Mouse (Mus musculus): ENCODE measurements around the gene Mrpl30. TPM values are rescaled to one million over a fixed set of nuclear protein-coding genes. Genes with fewer than 3 reads are reported as not detected.

The Mrpl30 gene
- total and polyA plus RNA-seq, 3 experiments, result 76.5 to 469 (median 299) TPM

- peaks cover 73% of the 10 kb centered on the region for H3K36me3 ChIP-seq (replicated peaks)
- no peaks in the 10 kb centered on the region for H3K9me3 ChIP-seq (replicated peaks)
- DNase-seq (ENCODE audit: low spot score) (peak; percentile 56), ATAC-seq (ENCODE audit: extremely low read depth, insufficient number of reproducible peaks, low FRiP score, poor library complexity, severe bottlenecking) (no peak)
- H3K4me1 ChIP-seq (ENCODE audit: insufficient read depth, low read depth, low read length), result peaks cover 52% of the 10 kb centered on the region
- peak overlapping the region; percentile 77 for H3K4me3 ChIP-seq (ENCODE audit: low read depth, low read length)
- H3K27me3 ChIP-seq (ENCODE audit: insufficient read depth, low read length), result no peaks in the 10 kb centered on the region
- TF ChIP-seq GATA2 (IDR thresholded peaks at IDR 0.05; ENCODE audit: borderline replicate concordance, low read depth, low read length) (no peak), POLR2AphosphoS5 (IDR thresholded peaks at IDR 0.05; ENCODE audit: insufficient replicate concordance, low read depth, low read length) (no peak), CTCF (IDR thresholded peaks at IDR 0.05; ENCODE audit: low read depth, low read length) (no peak), TAL1 (conservative IDR thresholded peaks at IDR 0.05; ENCODE audit: low read depth, low read length) (no peak), GATA1 (IDR thresholded peaks at IDR 0.05; ENCODE audit: borderline replicate concordance, low read length) (no peak)
Observed at GRCm38 (mm10) chr1:37891400-37891799, 1.1 kb downstream of the Mrpl30 start.

GRCm38 (mm10) chr1:37894606-37895005 is 4.3 kb downstream of the Mrpl30 start:
- DNase-seq (ENCODE audit: low spot score) (no peak), ATAC-seq (ENCODE audit: extremely low read depth, insufficient number of reproducible peaks, low FRiP score, poor library complexity, severe bottlenecking) (no peak)
- H3K27me3 ChIP-seq (ENCODE audit: insufficient read depth, low read length), result no peaks in the 10 kb centered on the region
- no peaks in the 10 kb centered on the region for H3K9me3 ChIP-seq (replicated peaks)
- peaks cover 28% of the 10 kb centered on the region for H3K4me1 ChIP-seq (ENCODE audit: insufficient read depth, low read depth, low read length)
- peaks cover 78% of the 10 kb centered on the region for H3K36me3 ChIP-seq (replicated peaks)
- H3K4me3 ChIP-seq (ENCODE audit: low read depth, low read length), result no peak overlapping the region
- no peak for TF ChIP-seq GATA2 (IDR thresholded peaks at IDR 0.05; ENCODE audit: borderline replicate concordance, low read depth, low read length)

GRCm38 (mm10) chr1:37899816-37900215 is 9.5 kb downstream of the Mrpl30 start:
- H3K36me3 ChIP-seq (replicated peaks), result peaks cover 58% of the 10 kb centered on the region
- H3K9me3 ChIP-seq (replicated peaks), result no peaks in the 10 kb centered on the region
- H3K27me3 ChIP-seq (ENCODE audit: insufficient read depth, low read length), result no peaks in the 10 kb centered on the region
- no peak for TF ChIP-seq POLR2AphosphoS5 (IDR thresholded peaks at IDR 0.05; ENCODE audit: insufficient replicate concordance, low read depth, low read length)
- no peak for TF ChIP-seq GATA2 (IDR thresholded peaks at IDR 0.05; ENCODE audit: borderline replicate concordance, low read depth, low read length)
- no peak for TF ChIP-seq TAL1 (conservative IDR thresholded peaks at IDR 0.05; ENCODE audit: low read depth, low read length)
- TF ChIP-seq GATA1 (IDR thresholded peaks at IDR 0.05; ENCODE audit: borderline replicate concordance, low read length), result no peak
- no peak for TF ChIP-seq CTCF (IDR thresholded peaks at IDR 0.05; ENCODE audit: low read depth, low read length)
- H3K4me1 ChIP-seq (ENCODE audit: insufficient read depth, low read depth, low read length), result peaks cover 2% of the 10 kb centered on the region
- ATAC-seq (ENCODE audit: extremely low read depth, insufficient number of reproducible peaks, low FRiP score, poor library complexity, severe bottlenecking) (no peak), DNase-seq (ENCODE audit: low spot score) (no peak)
- no peak overlapping the region for H3K4me3 ChIP-seq (ENCODE audit: low read depth, low read length)

DNA sequence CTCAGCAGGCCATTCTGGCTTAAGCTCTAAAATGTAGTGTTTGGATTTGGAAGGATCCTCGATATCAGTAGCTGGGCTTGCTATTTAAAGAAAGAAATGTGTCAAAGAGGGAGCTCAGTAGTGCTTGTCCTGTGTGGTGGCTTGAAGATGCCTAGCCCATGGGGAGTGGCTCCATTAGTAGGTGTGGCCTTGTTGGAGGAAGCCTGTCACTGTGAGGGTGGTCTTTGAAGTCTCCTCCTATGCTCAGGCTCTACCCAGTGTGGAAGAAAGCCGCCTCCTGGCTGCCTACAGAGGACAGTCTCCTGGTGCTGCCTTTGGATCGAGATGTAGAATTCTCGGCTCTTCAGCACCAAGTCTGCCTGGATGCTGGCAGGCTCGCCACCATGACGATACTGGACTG is 10.0 kb downstream of the Mrpl30 start:
- peaks cover 3% of the 10 kb centered on the region; the same call in 1 of the 2 replicates for H3K27me3 ChIP-seq (ENCODE audit: insufficient read depth, low read length)
- ATAC-seq (ENCODE audit: extremely low read depth, insufficient number of reproducible peaks, low FRiP score, poor library complexity, severe bottlenecking) (no peak), DNase-seq (ENCODE audit: low spot score) (no peak)
- H3K4me3 ChIP-seq (ENCODE audit: low read depth, low read length), result no peak overlapping the region
- no peaks in the 10 kb centered on the region for H3K9me3 ChIP-seq (replicated peaks)
- H3K4me1 ChIP-seq (ENCODE audit: insufficient read depth, low read depth, low read length), result peaks cover 2% of the 10 kb centered on the region
- no peak for TF ChIP-seq CTCF (IDR thresholded peaks at IDR 0.05; ENCODE audit: low read depth, low read length)
- TF ChIP-seq POLR2AphosphoS5 (IDR thresholded peaks at IDR 0.05; ENCODE audit: insufficient replicate concordance, low read depth, low read length), result 0 out of 2 replicates have a peak, but pooled peaks have one; percentile 50
- TF ChIP-seq GATA1 (IDR thresholded peaks at IDR 0.05; ENCODE audit: borderline replicate concordance, low read length), result no peak
- H3K36me3 ChIP-seq (replicated peaks), result peaks cover 54% of the 10 kb centered on the region

DNA sequence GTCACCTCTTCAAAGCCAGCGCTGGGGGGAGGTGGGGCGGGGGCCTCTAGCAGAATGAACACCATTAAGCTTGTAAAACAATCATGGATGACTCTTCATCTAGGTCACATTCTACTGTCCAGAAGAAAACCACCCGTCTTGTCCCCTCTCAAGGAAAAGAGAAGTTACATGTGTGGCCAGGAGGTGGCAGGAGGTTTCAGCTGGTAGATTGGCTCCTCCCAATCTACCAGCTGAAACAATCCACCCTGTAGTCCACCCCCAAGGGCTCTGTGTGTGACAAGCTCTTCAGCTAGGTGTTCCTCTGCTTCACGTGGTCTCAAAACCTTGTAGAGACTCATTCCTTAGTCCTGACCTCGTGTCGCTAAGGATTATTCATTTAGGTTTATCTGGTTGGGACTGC is 12.9 kb downstream of the Mrpl30 start:
- H3K4me3 ChIP-seq (ENCODE audit: low read depth, low read length), result no peak overlapping the region
- H3K4me1 ChIP-seq (ENCODE audit: insufficient read depth, low read depth, low read length), result peaks cover 2% of the 10 kb centered on the region; the same call in 1 of the 2 replicates
- H3K9me3 ChIP-seq (replicated peaks), result no peaks in the 10 kb centered on the region
- DNase-seq (ENCODE audit: low spot score) (peak; percentile 59), ATAC-seq (ENCODE audit: extremely low read depth, insufficient number of reproducible peaks, low FRiP score, poor library complexity, severe bottlenecking) (no peak)
- peaks cover 27% of the 10 kb centered on the region for H3K36me3 ChIP-seq (replicated peaks)
- TF ChIP-seq CTCF (IDR thresholded peaks at IDR 0.05; ENCODE audit: low read depth, low read length), result no peak
- no peak for TF ChIP-seq GATA2 (IDR thresholded peaks at IDR 0.05; ENCODE audit: borderline replicate concordance, low read depth, low read length)
- TF ChIP-seq TAL1 (conservative IDR thresholded peaks at IDR 0.05; ENCODE audit: low read depth, low read length), result no peak
- no peak for TF ChIP-seq POLR2AphosphoS5 (IDR thresholded peaks at IDR 0.05; ENCODE audit: insufficient replicate concordance, low read depth, low read length)
- TF ChIP-seq GATA1 (IDR thresholded peaks at IDR 0.05; ENCODE audit: borderline replicate concordance, low read length), result no peak
- H3K27me3 ChIP-seq (ENCODE audit: insufficient read depth, low read length), result peaks cover 16% of the 10 kb centered on the region

GRCm38 (mm10) chr1:37912751-37913150 is 22.5 kb downstream of the Mrpl30 start:
- H3K4me1 ChIP-seq (ENCODE audit: insufficient read depth, low read depth, low read length), result no peaks in the 10 kb centered on the region
- TF ChIP-seq GATA1 (IDR thresholded peaks at IDR 0.05; ENCODE audit: borderline replicate concordance, low read length) (no peak), CTCF (IDR thresholded peaks at IDR 0.05; ENCODE audit: low read depth, low read length) (no peak), POLR2AphosphoS5 (IDR thresholded peaks at IDR 0.05; ENCODE audit: insufficient replicate concordance, low read depth, low read length) (no peak), TAL1 (conservative IDR thresholded peaks at IDR 0.05; ENCODE audit: low read depth, low read length) (no peak), GATA2 (IDR thresholded peaks at IDR 0.05; ENCODE audit: borderline replicate concordance, low read depth, low read length) (no peak)
- ATAC-seq (ENCODE audit: extremely low read depth, insufficient number of reproducible peaks, low FRiP score, poor library complexity, severe bottlenecking) (no peak), DNase-seq (ENCODE audit: low spot score) (no peak)
- H3K36me3 ChIP-seq (replicated peaks), result no peaks in the 10 kb centered on the region
- peaks cover 38% of the 10 kb centered on the region for H3K27me3 ChIP-seq (ENCODE audit: insufficient read depth, low read length)
- H3K9me3 ChIP-seq (replicated peaks), result no peaks in the 10 kb centered on the region
- no peak overlapping the region for H3K4me3 ChIP-seq (ENCODE audit: low read depth, low read length)

GRCm38 (mm10) chr1:37916393-37916792 is 26.1 kb downstream of the Mrpl30 start, which contains the start of gene Lyg2:
Gene Lyg2 (minus strand): TSS chr1:37916493.
- DNase-seq (ENCODE audit: low spot score) (no peak), ATAC-seq (ENCODE audit: extremely low read depth, insufficient number of reproducible peaks, low FRiP score, poor library complexity, severe bottlenecking) (no peak)
- Histone ChIP-seq H3K4me3 (ENCODE audit: low read depth, low read length) (no peak within 1 kb of the TSS), H3K36me3 (replicated peaks) (no peaks in the 10 kb centered on the region), H3K4me1 (ENCODE audit: insufficient read depth, low read depth, low read length) (no peaks in the 10 kb centered on the region), H3K9me3 (replicated peaks) (no peaks in the 10 kb centered on the region), H3K27me3 (ENCODE audit: insufficient read depth, low read length) (peaks cover 40% of the 10 kb centered on the region)
- TF ChIP-seq POLR2AphosphoS5 (IDR thresholded peaks at IDR 0.05; ENCODE audit: insufficient replicate concordance, low read depth, low read length), result no peak
- no peak for TF ChIP-seq GATA1 (IDR thresholded peaks at IDR 0.05; ENCODE audit: borderline replicate concordance, low read length)
- TF ChIP-seq CTCF (IDR thresholded peaks at IDR 0.05; ENCODE audit: low read depth, low read length), result no peak
- TF ChIP-seq GATA2 (IDR thresholded peaks at IDR 0.05; ENCODE audit: borderline replicate concordance, low read depth, low read length), result no peak
- no peak for TF ChIP-seq TAL1 (conservative IDR thresholded peaks at IDR 0.05; ENCODE audit: low read depth, low read length)

Measured in G1E (cell line).